Mouse (Mus musculus): ENCODE results near the gene Plp2.

DNA sequence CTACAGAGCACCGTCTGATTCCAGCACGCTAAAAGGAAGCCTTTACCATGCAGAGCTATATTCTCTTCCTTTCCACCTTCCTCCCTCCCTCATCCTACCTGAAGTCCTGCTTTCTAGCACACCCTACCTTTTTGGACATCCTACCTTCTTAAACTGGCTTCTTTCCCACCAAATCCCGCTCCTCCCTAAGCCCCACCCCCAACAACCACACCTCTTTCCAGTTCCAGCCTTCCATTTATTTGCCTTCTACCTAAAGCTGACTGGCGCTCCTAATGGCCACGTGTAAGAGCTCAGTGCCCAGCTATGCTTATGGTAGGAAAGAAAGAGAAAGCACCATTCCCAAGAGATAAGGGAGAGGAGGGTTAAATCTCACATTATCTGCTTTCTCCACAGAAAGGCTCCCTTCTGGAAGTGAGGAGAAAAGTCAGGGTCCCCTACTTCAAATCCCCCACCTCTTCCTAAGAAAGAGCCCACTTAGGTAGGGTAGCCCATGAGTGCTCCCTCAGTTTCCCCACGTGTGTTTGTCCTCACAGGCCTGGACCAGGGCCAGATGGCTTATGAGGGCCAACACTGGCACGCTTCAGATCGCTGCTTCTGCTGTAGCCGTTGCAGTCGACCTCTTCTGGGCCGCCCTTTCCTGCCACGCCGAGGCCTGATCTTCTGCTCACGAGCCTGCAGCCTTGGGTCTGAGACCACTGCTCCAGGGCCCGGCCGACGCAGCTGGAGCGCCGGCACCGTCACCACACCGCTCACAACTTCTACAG is 5.3 kb downstream of the Plp2 start:
- TF ChIP-seq GATA1 (IDR thresholded peaks at IDR 0.05; ENCODE audit: low read length) (no peak), TAL1 (IDR thresholded peaks at IDR 0.05; ENCODE audit: low read length) (no peak)

All from erythroblast, embryonic 14.5 days (primary cell).